30 mouse cellular contexts compared by ENCODE assay signal in genomic region chr1:72550317-72550716, GRCm38 (mm10). TPM values are rescaled to one million over a fixed set of nuclear protein-coding genes. Genes with fewer than 3 reads are reported as not detected.
DNase-seq lines count a peak whose midpoint lies in the region; ATAC-seq and TF ChIP-seq lines count a peak whose summit lies in the region.
"Had no signal": no experiment of that assay in that cellular context is flagged by ENCODE, and none has a peak within 500 bp of the region (broad histone marks: within the 10 kb centered on the region; RNA-seq: fewer than 3 reads in every experiment).

No protein-coding gene starts in this region.

- H3K4me1 ChIP-seq in heart, embryonic 11.5 days (ENCODE audit: control insufficient read depth, insufficient read depth, low read length): no peaks in the 10 kb centered on the region
- H3K4me1 ChIP-seq: embryonic facial prominence, embryonic 13.5 days; embryonic facial prominence, embryonic 15.5 days; forebrain, embryonic 10.5 days; forebrain, embryonic 12.5 days had no signal

- H3K4me3 ChIP-seq in C2C12 (ENCODE audit: insufficient read depth, poor library complexity, severe bottlenecking): no peak overlapping the region
- H3K4me3 ChIP-seq in heart, embryonic 11.5 days (ENCODE audit: low read depth, low read length): no peak overlapping the region
- H3K4me3 ChIP-seq: embryonic facial prominence, embryonic 13.5 days; embryonic facial prominence, embryonic 15.5 days; erythroblast, embryonic 14.5 days; forebrain, embryonic 10.5 days; forebrain, embryonic 12.5 days had no signal

- DNase-seq in 3134 (ENCODE audit: extremely low read depth, insufficient read length, low spot score): peak; percentile 36
- peak; percentile 16 for DNase-seq in brain, adult 2 months (ENCODE audit: low read depth, low spot score)
- DNase-seq in kidney, postnatal 14 days: no peak
- DNase-seq in heart, postnatal 10 days: no peak
- DNase-seq: adrenal gland, adult 8-10 months; adrenal gland, postnatal 14 days; adrenal gland, postnatal 36 days; B cell, adult 2 months; cerebellum, adult 11 months; cerebellum, adult 18-20 months; cerebellum, adult 8-10 months; cerebellum, adult 9-11 months; cerebellum, postnatal 14 days; cerebellum, postnatal 36 days; embryo, embryonic 11 days had no signal

- intact Hi-C loops in heart, postnatal 10 days (cut with DNase I): no loop called here

- no peaks in the 10 kb centered on the region for H3K27me3 ChIP-seq in C2C12 (ENCODE audit: control insufficient read depth, insufficient read depth, insufficient read length)
- H3K27me3 ChIP-seq in heart, embryonic 11.5 days (ENCODE audit: control insufficient read depth, insufficient read depth, low read length): no peaks in the 10 kb centered on the region
- H3K27me3 ChIP-seq: embryonic facial prominence, embryonic 13.5 days; embryonic facial prominence, embryonic 15.5 days; forebrain, embryonic 12.5 days; Patski had no signal

- no peak for ATAC-seq in heart, embryonic 11.5 days (replicated peaks; ENCODE audit: insufficient number of reproducible peaks, low FRiP score, low TSS enrichment)
- ATAC-seq: activated CD4-positive, CD25-positive, alpha-beta regulatory T cell, adult 4 months; forebrain, embryonic 14.5 days; forebrain, embryonic 16.5 days; Patski had no signal

- 75% methylated on average over 2 of the region's 2 CpGs for WGBS in heart, embryonic 11.5 days (ENCODE audit: insufficient replicate concordance)

- H3K36me3 ChIP-seq in C2C12 (ENCODE audit: control insufficient read depth, insufficient read depth): no peaks in the 10 kb centered on the region
- H3K36me3 ChIP-seq in heart, embryonic 11.5 days (ENCODE audit: control insufficient read depth, insufficient read depth, low read length): no peaks in the 10 kb centered on the region
- H3K36me3 ChIP-seq: embryonic facial prominence, embryonic 13.5 days; embryonic facial prominence, embryonic 15.5 days; forebrain, embryonic 10.5 days; forebrain, embryonic 12.5 days had no signal

- no peak for TF ChIP-seq CTCF in C2C12 (IDR thresholded peaks at IDR 0.05; ENCODE audit: control insufficient read depth, insufficient read depth, insufficient read length)

- no peaks in the 10 kb centered on the region for H3K9me3 ChIP-seq in heart, embryonic 11.5 days (replicated peaks; ENCODE audit: control insufficient read depth, low read length)
- H3K9me3 ChIP-seq: embryonic facial prominence, embryonic 13.5 days; embryonic facial prominence, embryonic 15.5 days; forebrain, embryonic 10.5 days; forebrain, embryonic 12.5 days had no signal

- H3K9ac ChIP-seq in heart, embryonic 11.5 days (ENCODE audit: low read depth, low read length): no peak overlapping the region
- H3K9ac ChIP-seq: embryonic facial prominence, embryonic 13.5 days; embryonic facial prominence, embryonic 15.5 days; forebrain, embryonic 12.5 days had no signal

- no peak overlapping the region for H3ac ChIP-seq in C2C12 (ENCODE audit: control insufficient read depth, insufficient read length, low read depth)

- H3K79me2 ChIP-seq in C2C12 (ENCODE audit: control insufficient read depth, insufficient read depth): no peaks in the 10 kb centered on the region

- no peaks in the 10 kb centered on the region for H3K79me3 ChIP-seq in C2C12 (ENCODE audit: low read depth)

- no peak overlapping the region for H3K27ac ChIP-seq in heart, embryonic 11.5 days (ENCODE audit: low read depth, low read length)
- H3K27ac ChIP-seq: embryonic facial prominence, embryonic 13.5 days; embryonic facial prominence, embryonic 15.5 days; forebrain, embryonic 10.5 days; forebrain, embryonic 12.5 days had no signal

- no peak overlapping the region for H3K4me2 ChIP-seq in heart, embryonic 11.5 days
- H3K4me2 ChIP-seq: embryonic facial prominence, embryonic 13.5 days; embryonic facial prominence, embryonic 15.5 days; forebrain, embryonic 12.5 days had no signal

TF ChIP-seq in C2C12, 6 proteins besides CTCF, POLR2A, EP300 and RAD21:
- peak; percentile 68 for TF ChIP-seq MAX (IDR thresholded peaks at IDR 0.05)
- peak; percentile 61 for TF ChIP-seq FOSL1 (IDR thresholded peaks at IDR 0.05; ENCODE audit: insufficient read depth, low read length, poor library complexity, severe bottlenecking)
- no peak for TF ChIP-seq MYOD1 (IDR thresholded peaks at IDR 0.05; ENCODE audit: control insufficient read depth, insufficient read length, low read depth)
- peak; percentile 51 for TF ChIP-seq USF1 (IDR thresholded peaks at IDR 0.05; ENCODE audit: low read depth)

RNA-seq across cellular contexts. Expression of gene March4, which starts 13.6 kb away (rescaled TPM):
- 0.02 TPM for polyA plus RNA-seq in C2C12 (2012; fragmentation: generic; extraction: Trizol)
- polyA plus RNA-seq in heart, embryonic 11.5 days (2014; fragmentation: Nextera tagmentation; extraction: Ambion mirVana): not detected in 2 replicates
- not detected for total RNA-seq in heart, postnatal 10 days (2021)
- total RNA-seq: common myeloid progenitor, adult 5-6 weeks; ES-E14; MEL had no signal
- polyA plus RNA-seq: activated CD4-positive, CD25-positive, alpha-beta regulatory T cell, adult 4 months; embryonic facial prominence, embryonic 11.5 days; erythroblast, embryonic 14.5 days; forebrain, embryonic 10.5 days had no signal

RNA-seq across cellular contexts. Expression of gene Smarcal1, which starts 32.7 kb away (rescaled TPM):
- polyA plus RNA-seq in C2C12 (2012; fragmentation: generic; extraction: Trizol): 15.3 TPM
- 17.9 and 21.6 TPM in 2 replicates for polyA plus RNA-seq in heart, embryonic 11.5 days (2014; fragmentation: Nextera tagmentation; extraction: Ambion mirVana)
- 10 to 100 TPM; 29.5 to 37.5 TPM for total RNA-seq in heart, postnatal 10 days (2021)

Comparison
In these comparisons a context has a peak if more than half of its experiments do, and no peak if none do; other contexts are left out.
1. DNase-seq: peak in 3134 (single experiment) and brain, adult 2 months (single experiment); none in kidney, postnatal 14 days (single experiment) and heart, postnatal 10 days (0 of 2).